Mouse (Mus musculus): Measurements from ENCODE around the gene Irgq.
"Not testable (repeated sequence)": the region's sequence is repeated elsewhere in the genome, so short reads cannot be mapped to it uniquely, and the experiment has no call there.

Gene Irgq

DNA sequence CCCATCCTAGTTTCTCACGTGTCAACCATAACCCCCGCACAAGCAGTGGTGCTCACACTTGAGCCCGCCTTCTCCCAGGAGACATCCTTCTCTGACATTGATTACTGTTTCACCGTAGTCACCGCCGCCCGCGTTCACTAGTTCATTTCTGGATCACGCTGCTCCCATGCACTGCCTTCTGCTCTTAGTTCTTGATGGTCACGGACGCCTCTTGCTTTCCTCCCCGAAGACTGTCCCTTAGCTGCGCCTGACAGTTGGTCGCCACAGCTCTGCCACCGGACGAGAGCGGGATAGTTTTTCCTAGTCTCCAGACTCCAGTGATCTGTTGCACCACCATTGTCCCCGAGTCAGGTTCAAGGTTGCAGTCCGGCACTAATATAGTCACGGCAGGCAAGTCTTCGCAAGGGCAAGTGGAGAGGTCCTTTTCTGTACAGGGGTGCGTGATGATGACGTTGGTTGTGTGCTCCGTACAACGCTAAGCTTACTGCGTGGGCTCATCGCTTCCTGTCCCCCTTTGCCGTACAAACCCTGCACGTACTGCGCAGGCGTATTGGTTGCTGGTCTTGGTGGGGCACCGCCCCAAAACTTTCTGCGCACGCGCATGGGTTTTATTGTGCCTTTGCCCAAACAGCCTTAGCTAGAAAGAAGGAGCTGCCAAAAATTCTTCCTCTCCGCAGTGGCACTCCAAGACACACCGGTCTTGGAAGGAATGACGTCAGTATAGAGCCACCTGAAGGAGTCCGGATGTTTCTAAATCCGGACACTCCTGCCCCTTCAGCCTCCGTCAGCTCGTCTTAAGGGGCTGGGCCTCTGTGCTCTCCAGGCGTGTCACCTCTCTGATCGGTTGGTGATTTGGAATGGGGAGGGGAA is at the start of gene Irgq:
Gene Irgq (plus strand): TSS at position 628 of the 870 bp plus-strand sequence.
- peak; percentile 99 for DNase-seq

DNA sequence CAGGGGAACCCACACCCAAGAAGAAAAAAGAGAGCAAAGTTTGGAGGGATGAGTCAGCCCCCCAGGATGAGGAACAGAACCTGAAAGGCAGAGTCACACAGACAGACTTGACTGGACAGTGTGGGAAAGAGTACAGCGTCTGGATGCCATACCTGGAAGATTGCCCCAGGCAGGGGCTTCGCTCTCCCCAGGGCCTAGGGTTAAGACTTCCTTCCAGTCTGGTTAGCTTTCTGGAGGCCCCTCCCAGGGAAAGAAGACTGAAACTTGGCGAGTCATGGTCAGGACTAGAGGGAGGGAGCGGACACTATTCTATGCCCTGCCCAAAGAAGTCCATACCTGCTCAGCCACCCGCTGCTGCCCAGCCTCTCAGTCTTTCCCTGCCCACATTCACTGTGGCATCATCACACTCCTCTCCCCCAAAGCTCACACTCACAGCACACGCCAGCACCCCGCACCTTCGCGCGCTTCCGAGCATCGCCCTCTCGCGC is 49.5 kb upstream of the Irgq start:
- no peak for DNase-seq

DNA sequence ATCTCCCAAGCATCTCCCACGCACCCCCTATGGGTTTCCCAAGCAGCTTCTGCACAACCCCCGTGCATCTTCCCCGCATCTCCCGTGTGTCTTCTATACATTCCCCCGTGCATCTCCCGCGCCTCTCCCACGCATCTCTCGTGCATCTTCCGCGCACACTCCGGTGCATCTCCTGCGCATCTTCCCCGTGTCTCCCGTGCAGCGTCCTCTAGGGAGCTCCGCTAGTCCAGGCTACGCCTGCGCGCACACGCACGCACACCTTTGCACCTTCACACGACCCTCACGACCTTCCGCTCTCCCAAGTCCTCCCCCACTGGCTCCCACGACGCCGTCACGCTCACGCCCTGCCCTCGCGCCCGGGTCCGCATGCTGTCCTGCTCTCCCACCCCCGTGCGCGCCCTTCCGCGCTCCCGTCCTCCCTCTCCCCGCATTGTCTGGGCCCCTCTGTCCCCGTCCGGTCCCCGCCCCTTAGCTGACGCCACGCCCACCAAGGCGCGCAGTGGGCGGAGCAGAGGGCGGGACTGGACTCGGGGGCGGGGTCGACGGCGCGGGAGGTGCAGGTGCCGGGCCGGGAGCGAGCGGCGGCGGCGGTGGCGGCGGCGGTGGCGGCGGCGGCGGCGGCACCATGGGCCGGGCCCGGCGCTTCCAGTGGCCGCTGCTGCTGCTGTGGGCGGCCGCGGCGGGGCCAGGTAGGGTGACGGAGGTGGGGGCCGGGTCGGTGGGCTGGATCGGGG is 48.8 kb upstream of the Irgq start, which contains the start of gene Cadm4:
Gene Cadm4 (plus strand): TSS at position 550 of the 734 bp plus-strand sequence.
- peak; percentile 96 for DNase-seq

DNA sequence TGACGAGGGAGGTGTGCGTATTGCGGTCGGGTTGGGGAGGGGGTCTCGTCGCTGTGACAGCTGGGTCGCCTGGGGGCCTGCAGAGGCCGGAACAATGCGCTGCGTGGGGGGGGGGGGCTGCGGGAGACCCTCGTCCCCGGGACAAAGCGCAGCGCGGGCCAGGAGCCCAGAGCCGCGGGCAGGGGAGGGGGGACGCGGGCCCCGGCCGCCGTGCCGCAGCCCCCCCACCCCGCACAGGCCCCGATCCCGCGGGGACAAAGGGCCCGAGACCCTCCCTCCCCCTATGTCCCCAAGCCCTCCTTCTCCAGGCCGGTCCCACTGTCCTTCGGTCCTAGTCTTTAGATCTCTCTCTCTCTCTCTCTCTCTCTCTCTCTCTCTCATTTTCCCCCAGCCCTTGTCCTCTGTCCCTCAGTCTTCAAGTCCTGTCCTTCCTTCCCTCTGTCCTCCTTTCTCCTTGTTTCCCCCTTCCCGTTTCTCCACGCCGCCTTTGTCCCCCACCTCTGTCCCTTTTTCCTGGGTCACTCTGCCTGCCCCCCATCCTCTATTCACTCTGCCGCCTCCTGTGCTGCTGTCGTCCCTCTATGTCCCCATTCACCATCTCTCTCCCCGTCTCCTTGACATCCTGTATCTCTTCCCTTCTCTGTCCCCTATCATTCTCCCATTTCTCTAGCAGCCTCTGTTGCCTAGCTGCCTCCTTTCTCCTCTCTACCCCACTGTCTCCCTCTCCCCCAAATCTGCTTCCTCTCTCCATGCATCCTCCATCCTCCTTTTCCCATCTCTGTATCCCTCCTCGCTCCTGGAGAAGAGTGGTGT is 48.1 kb upstream of the Irgq start:
- DNase-seq, result no peak

DNA sequence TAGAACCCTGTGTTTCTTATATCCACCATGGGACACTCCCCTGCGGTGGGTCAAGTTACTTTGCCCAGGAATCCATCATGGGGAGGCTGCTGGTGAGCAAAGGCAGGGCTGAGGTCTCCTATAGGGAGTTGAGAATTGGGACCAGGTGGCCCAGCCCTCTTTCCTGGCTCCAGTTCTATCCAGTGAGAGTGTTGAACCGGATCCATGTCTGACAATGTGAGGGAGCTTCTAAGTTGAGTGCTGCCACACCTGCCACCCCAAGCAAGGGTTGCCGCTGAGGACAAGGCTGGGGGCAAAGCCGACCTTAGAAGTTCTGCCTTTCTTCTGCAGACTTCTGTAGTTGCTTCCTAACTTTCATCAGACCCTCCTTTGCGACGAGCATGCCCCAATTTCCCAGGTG is 47.2 kb upstream of the Irgq start:
- not testable (repeated sequence) for DNase-seq

DNA sequence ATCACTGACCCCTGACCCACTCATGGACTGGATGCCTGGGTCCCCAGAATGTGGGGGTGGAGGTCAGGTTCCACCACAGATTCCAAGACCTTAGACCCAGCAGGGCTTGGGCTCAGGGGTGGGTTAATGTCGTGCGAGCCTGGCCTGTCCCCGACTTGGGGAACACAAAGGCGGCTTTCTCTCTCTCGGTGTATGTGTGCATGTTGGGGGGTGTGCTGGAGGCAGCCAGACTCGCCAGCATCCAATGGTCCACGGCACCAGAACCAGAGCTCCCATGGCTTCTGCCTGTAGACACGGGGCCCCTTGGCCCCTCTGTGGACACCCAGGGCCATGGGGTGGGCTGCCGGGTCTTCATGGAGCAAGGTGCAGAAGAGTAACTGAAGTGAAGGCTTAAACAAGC is 45.0 kb upstream of the Irgq start:
- no peak for DNase-seq

DNA sequence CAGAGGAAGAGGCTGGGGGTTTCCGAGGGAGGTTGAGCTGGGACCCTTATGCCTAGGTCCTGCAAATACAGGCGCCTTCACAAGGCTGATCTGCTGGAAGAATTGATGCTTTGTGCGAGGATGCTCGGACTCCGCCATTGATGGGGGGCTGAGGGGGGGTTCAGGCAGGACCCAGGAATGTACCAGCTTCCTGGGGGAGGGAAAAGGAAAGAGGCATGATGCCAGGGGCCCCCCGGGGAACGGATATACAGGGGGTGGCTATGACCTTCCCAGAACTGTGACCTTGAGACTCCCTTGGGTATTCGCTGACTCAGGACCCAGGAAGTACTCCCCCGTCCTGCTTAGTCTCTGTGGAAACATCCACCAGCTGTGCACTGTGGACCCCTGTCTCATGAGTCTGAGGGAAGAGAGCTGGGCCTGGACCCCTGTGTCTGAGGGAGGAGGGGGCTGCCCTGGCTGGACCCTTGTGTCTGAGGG is 43.8 kb upstream of the Irgq start:
- DNase-seq, result no peak

DNA sequence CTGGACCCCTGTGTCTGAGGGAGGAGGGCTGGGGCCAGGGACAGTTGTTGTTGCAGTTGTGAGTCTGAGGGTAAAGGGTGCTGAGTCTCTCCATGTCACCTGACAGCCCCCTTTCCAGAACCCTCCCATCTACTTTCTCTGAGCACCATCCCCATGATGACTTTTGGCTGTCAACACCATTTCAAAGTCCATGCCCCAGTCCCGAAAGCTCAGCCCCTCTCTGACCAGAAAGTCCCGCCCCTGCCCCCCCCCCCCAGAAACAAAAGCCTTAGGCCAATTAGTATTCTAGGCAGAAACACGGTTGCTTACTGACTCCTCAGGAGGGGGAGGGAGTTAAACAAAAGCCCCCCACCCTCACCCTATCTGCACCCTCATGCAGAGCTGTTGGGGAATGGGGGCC is 43.1 kb upstream of the Irgq start:
- no peak for DNase-seq

DNA sequence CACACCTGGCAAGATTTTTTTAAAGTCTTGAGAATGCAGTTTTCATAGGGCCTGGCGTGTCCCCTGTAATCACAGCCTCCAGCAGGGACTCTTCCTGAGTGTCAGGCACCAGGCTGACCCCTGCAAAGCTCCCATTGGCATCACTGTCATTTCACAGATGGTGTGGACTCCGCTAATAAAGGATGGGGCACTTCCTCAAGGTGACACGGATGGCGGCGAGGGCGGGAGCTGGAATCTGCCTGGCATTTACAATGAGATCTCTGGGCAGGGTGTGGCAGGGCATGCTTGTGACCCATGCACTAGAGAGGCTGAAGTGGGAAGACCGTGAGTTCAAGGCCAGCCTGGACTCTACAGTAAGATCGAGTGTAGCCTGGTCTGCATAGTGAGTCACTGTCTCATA is 42.2 kb upstream of the Irgq start:
- DNase-seq, result no peak

DNA sequence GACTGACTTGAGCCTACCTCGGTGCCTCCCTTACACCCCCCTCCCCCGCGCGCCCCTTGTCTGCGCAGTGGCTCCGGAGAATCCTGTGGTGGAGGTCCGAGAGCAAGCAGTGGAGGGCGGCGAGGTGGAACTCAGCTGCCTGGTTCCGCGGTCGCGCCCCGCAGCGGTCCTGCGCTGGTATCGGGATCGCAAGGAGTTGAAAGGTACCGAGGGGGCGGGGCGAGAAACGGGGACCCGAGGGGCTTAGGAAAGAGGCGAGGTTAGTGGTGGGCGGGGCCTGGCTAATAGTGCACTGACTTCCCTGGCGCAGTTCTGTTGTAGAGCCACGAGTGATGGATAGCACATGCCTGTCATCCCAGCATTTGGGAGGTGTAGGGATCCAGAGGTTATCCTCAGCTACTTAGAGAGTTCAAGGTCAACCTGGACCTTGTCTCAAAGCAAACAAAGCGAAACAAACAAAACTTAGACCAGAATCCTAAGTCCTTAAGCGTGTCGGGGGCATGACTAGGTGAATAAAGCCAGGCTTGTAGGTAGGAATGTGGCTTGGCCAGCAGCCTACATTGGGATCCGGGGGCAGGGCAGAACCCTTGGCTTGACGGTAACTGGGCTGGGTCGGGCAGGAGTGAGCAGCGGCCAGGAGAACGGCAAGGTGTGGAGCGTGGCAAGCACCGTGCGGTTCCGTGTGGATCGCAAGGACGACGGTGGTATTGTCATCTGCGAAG is 30.5 kb upstream of the Irgq start:
- no peak for DNase-seq

DNA sequence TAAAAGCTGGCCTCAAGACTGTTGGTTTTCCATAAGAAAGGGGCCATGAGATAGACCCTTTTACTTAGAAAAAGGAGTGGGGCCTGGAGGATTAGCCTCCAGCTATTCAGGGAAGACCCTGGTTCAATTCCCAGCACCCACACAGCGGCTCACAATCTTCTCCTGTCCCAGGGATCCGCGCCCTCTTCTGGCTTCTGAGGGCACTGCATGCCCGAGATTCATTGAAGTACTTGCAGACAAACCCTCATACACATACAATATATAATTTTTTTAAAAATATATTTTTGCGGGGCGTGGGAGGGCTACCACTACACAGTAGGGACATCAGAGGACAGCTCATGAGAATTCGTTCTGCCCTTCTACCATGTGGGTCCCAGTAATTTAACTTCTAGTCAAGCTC is 29.6 kb upstream of the Irgq start:
- no peak for DNase-seq

DNA sequence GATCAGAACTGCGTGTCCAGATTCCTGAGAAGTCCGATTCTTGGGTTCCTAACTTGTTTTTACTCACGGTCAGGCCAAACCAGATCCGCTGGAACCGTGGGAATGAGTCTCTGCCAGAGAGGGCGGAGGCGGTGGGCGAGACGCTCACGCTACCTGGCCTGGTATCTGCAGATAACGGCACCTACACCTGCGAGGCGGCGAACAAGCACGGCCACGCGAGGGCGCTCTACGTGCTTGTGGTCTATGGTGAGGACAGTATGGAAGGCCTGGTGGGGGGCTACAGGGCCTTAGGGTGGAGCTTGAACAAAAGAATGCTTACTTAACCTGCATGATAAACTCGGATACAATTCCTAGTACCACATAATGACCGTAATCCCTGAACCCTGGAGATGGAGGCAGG is 29.0 kb upstream of the Irgq start:
- DNase-seq, result no peak

DNA sequence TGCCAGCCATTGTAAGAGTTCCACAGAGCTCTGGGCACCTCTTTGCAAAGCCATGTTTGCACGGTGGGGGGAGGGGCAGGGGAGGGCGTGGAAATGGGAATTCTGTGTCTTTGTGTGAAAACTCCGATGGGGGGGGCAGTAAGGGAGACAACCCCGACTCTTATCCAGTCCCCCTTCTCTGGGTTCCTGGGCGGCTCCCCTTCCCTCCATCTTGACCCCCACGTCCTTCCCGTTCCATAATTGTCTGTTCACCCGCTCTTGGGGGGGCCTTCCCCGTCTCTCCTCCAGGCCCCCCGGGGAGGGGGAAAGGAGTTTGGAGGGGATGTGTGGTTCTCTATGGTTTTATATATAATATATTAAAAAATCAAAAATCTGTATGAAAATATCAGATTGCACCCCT is 26.5 kb upstream of the Irgq start:
- no peak for DNase-seq

DNA sequence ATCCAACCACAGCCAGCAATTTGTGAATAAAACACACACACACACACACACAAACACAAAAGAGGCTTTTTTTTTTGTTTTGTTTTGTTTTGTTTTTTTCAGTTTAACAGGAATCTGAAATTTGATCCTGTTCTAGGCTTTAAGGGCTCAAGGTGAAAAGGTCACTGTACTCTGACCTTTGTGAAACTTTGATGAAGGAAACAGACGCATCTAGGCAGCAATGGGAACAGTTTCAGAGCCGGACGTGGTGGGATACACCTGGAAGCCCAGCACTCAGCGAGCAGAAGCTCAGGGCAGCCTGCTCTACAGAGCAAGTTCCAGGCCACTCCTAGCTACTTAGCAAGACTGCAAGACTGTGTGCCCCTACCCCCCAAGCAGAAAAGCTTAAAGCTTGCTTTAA is 25.6 kb upstream of the Irgq start:
- DNase-seq, result no peak

DNA sequence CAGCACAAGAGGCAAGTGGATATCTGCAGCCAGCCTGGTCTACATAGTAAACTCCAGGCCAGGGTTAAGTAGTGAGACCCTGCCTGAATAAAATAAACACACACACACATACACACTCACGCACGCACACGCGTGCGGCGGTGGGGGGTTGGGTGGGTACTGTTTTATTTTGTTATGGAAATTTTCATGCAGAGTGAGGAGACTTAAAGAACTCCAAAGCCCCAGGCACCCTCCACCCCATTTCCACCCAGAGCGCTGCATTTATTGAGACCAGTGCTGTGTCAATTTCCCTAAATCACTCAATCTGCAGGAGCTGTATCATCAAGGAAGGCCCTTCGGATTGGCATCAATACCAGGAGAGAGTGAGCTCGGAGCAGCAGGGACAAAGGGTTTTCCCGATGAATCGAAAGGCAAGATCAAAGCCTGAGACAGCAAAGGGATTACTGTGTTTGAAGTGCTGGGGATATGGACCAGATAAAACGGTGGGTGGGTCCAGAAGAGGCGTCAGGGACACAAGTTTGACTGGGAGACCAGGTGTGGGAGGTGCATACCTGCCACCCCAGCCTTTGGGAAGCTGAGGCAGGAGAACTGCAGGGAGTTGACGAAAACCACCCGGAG is 24.9 kb upstream of the Irgq start:
- no peak for DNase-seq

DNA sequence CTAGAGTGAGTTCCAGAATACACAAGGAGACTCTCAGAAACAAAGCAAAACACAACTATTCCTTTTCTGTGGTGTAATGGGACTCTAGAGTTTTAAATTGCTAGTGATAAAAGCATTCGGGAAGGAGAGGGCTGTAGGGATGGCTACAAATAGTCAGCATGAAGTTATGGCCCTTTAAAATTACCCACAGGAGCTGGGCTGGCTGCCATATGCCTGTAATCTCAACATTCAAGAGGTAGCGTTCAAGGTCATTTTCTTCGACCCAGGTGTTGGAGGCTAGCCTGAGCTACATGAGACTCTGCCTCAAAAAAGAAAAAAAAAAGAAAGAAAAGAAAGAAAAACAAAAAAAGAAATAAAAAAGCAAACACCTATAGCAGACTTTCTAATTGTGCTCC is 24.4 kb upstream of the Irgq start:
- no peak for DNase-seq

DNA sequence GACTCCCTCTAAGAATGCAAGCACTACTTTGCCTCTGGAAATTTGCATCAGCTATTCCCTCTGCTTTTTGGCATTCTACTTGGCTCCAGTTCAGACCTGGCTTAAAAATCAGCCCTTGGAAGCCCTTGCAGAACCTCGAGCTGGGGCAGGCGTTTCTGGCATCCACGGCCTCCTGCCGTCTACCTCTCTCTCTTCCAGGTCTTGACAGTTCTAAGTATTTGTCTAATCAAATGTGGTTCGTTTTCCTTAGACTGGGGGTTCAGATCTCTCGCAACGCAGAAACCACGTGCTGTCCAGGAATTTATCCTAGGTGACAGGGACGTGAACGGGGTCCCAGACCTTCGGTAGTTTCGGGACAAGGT is 24.0 kb upstream of the Irgq start:
- DNase-seq, result peak; percentile 76

DNA sequence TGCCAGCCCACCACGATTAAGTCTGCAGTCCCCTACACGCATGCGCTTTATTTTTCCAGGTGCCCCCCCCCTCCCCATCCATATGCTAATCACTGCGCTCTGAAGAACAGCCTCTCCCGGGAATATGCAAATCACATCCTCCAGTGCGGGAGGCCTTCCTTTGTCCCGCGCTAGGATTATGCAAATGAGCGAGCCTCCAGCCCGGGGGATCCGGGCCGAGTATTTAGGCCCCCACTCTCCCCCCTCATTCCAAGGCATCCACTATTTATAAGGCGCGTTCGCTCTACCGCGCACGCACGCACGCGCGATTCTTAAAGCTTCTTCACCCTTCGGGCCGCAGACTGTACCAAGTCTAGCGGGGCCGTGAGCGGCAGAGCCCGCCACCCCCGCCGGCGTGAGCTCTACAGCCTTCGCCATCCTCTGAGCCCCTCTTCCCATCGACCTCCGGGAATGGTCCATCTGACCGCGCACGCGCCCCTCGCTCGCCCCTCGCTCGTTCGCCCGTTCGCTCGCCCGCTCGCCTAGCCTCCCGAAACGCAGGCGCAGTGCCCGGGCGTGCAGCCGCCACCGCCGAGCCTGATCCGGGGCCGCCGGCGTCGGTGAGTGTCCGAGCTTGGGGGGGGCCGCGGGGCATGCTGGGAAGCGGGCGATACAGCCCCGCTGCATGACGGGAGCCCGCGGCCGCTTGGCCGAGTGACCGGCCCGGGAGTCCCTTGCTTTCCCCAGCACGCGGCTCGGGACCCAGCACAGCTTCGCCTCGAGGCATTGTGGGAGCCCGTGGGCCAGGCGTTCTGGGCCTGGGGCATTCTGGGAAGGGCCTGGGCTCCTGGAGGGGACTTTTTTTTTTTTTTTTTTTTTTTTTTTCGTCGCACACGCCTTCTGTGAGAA is 23.4 kb upstream of the Irgq start, which contains the start of gene Zfp428:
Gene Zfp428 (plus strand): TSS at position 169 of the 888 bp plus-strand sequence.
- DNase-seq, result peak; percentile 86

DNA sequence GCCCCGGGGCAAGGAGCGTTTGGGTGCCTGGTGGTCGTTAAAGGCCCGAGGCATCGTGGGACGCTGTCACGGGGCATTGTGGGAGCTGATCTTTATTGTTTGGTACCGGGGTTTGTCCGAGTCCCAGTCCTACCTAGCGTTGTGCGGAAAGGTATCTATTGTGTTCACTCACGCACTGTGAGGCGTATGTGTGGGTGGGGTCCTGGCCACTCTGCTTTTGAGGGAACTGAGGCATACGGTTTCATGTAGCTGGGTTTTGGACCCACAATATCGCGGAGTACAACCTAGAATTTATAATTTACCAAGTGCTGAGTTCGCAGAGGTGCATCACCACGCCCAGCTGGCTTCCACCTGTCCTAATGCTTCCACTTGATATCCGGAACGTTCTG is 22.8 kb upstream of the Irgq start:
- DNase-seq, result no peak

DNA sequence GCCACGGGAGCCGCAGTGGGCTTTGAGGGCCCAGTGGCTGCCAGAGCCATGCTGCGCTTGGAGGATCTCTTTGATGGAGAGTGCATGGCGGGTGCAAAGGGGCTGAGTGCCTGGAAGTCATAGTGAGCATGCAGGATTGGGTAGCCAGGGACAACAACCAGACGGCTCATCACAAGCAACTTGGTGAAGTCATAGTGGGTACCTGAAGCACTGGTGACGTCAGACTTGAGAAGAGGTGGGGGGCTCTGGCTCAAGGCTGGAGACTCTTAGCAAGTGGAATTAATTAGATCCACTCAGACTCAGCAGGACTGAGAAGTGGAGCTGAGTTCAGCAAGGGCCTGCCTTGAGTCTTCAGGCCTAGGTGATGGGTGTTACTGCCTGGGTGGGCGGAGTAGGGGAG is 18.1 kb upstream of the Irgq start, which contains the start of gene AC161166.1:
Gene AC161166.1 (minus strand): TSS at position 101 of the 400 bp plus-strand sequence.
- DNase-seq, result no peak

DNA sequence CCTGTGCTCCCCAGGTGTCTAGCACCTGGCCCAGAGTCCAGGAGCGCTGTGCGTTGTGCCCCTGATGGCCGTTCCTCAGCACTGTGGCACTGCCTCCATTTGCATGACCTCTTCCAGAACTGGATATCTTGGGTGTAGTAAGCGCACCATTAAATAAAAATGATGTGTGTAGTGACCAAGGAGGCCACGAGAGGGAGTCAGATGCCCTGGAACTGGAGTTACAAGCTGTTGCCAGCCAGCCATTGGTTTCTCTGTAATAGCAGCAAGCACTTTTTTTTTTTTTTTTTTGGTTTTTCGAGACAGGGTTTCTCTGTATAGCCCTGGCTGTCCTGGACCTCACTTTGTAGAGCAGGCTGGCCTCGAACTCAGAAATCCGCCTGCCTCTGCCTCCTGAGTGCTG is 14.2 kb upstream of the Irgq start:
- peak; percentile 57 for DNase-seq
